Mouse (Mus musculus): Measurements from ENCODE around the gene Herc1. TPM values are rescaled to one million over a fixed set of nuclear protein-coding genes. Genes with fewer than 3 reads are reported as not detected.

Gene Herc1
- 34.0 and 34.1 TPM in 2 replicates for polyA plus RNA-seq (2015; fragmentation: Nextera tagmentation; extraction: Ambion mirVana)

GRCm38 (mm10) chr9:66349860-66350787 is at the start of gene Herc1:
Herc1 (plus strand) TSS chr9:66350450.

GRCm38 (mm10) chr9:66514256-66514770 is 164.1 kb downstream of the Herc1 start, which contains the start of gene Fbxl22:
Fbxl22 (minus strand) TSS chr9:66514593.

Other genes starting within 250 kb of the Herc1 start
- gene Snx1, start 223.9 kb upstream of the Herc1 start, polyA plus RNA-seq (2015; fragmentation: Nextera tagmentation; extraction: Ambion mirVana), result 76.5 and 76.8 TPM in 2 replicates
- 203 and 210 TPM in 2 replicates for gene Ciao2a, start 223.8 kb upstream of the Herc1 start, polyA plus RNA-seq (2015; fragmentation: Nextera tagmentation; extraction: Ambion mirVana)
- gene Dapk2, start 192.2 kb upstream of the Herc1 start, polyA plus RNA-seq (2015; fragmentation: Nextera tagmentation; extraction: Ambion mirVana), result 53.9 and 55.3 TPM in 2 replicates
- 2.2 and 3.0 TPM in 2 replicates for gene Fbxl22, start 164.1 kb downstream of the Herc1 start, polyA plus RNA-seq (2015; fragmentation: Nextera tagmentation; extraction: Ambion mirVana)
- 25.7 and 33.9 TPM in 2 replicates for gene Usp3, start 242.7 kb downstream of the Herc1 start, polyA plus RNA-seq (2015; fragmentation: Nextera tagmentation; extraction: Ambion mirVana)

Data from spleen, postnatal 0 days (tissue).